Mouse (Mus musculus): ENCODE data around the gene Psma3. TPM values are rescaled to one million over a fixed set of nuclear protein-coding genes. Genes with fewer than 3 reads are reported as not detected.

The Psma3 gene
- polyA plus RNA-seq, 1 experiment from 2014 or later: 489 TPM

GRCm38 (mm10) chr12:70967581-70967980 is 6.8 kb upstream of the Psma3 start:
- H3K4me1 ChIP-seq (ENCODE audit: control insufficient read depth, insufficient read depth, low read length): peaks cover 5% of the 10 kb centered on the region
- peak overlapping the region; percentile 86 for H3K27ac ChIP-seq (ENCODE audit: low read length)
- no peak for ATAC-seq
- H3K36me3 ChIP-seq (ENCODE audit: control insufficient read depth, insufficient read depth, low read length): peaks cover 10% of the 10 kb centered on the region
- H3K4me3 ChIP-seq (ENCODE audit: low read depth, low read length): peak overlapping the region; percentile 54
- no peaks in the 10 kb centered on the region for H3K9me3 ChIP-seq (replicated peaks; ENCODE audit: control insufficient read depth, low read length, poor library complexity, severe bottlenecking)
- peak overlapping the region; percentile 63 for H3K4me2 ChIP-seq (ENCODE audit: low read length)
- H3K9ac ChIP-seq (ENCODE audit: low read depth, low read length): peak overlapping the region; percentile 70
- WGBS: 40% methylated on average over 8 of the region's 8 CpGs
- H3K27me3 ChIP-seq (ENCODE audit: control insufficient read depth, insufficient read depth, low read depth, low read length): no peaks in the 10 kb centered on the region

- Histone ChIP-seq H3K4me1 (ENCODE audit: control insufficient read depth, insufficient read depth, low read length) (peaks cover 5% of the 10 kb centered on the region), H3K9me3 (replicated peaks; ENCODE audit: control insufficient read depth, low read length, poor library complexity, severe bottlenecking) (no peaks in the 10 kb centered on the region), H3K9ac (ENCODE audit: low read depth, low read length) (peak overlapping the region; percentile 70), H3K27me3 (ENCODE audit: control insufficient read depth, insufficient read depth, low read depth, low read length) (no peaks in the 10 kb centered on the region), H3K4me2 (ENCODE audit: low read length) (peak overlapping the region; percentile 63), H3K4me3 (ENCODE audit: low read depth, low read length) (peak overlapping the region; percentile 54), H3K27ac (ENCODE audit: low read length) (peak overlapping the region; percentile 86), H3K36me3 (ENCODE audit: control insufficient read depth, insufficient read depth, low read length) (peaks cover 7% of the 10 kb centered on the region)
- WGBS: under 1% methylated on average over 35 of the region's 35 CpGs
- peak; percentile 81 for ATAC-seq
Measured at GRCm38 (mm10) chr12:70968141-70968790, 6.2 kb upstream of the Psma3 start.

- H3K36me3 ChIP-seq (ENCODE audit: control insufficient read depth, insufficient read depth, low read length): peaks cover 2% of the 10 kb centered on the region; the same call in 1 of the 2 replicates
- peak overlapping the region; percentile 63 for H3K4me2 ChIP-seq (ENCODE audit: low read length)
- H3K9ac ChIP-seq (ENCODE audit: low read depth, low read length): peak overlapping the region; percentile 70; the same call in 1 of the 2 replicates
- H3K4me3 ChIP-seq (ENCODE audit: low read depth, low read length): peak overlapping the region; percentile 54
- no peaks in the 10 kb centered on the region for H3K9me3 ChIP-seq (replicated peaks; ENCODE audit: control insufficient read depth, low read length, poor library complexity, severe bottlenecking)
- ATAC-seq: peak; percentile 77
- WGBS: 0% methylated on average over 15 of the region's 15 CpGs
- peak overlapping the region; percentile 86 for H3K27ac ChIP-seq (ENCODE audit: low read length)
- no peaks in the 10 kb centered on the region for H3K27me3 ChIP-seq (ENCODE audit: control insufficient read depth, insufficient read depth, low read depth, low read length)
- H3K4me1 ChIP-seq (ENCODE audit: control insufficient read depth, insufficient read depth, low read length): peaks cover 8% of the 10 kb centered on the region
Measured at GRCm38 (mm10) chr12:70968791-70969307, 5.6 kb upstream of the Psma3 start.

- WGBS: 4% methylated on average over 17 of the region's 17 CpGs
- ATAC-seq: peak; percentile 6; the same call in 1 of the 2 replicates
- no peaks in the 10 kb centered on the region for H3K36me3 ChIP-seq (ENCODE audit: control insufficient read depth, insufficient read depth, low read length)
- H3K4me2 ChIP-seq (ENCODE audit: low read length): peak overlapping the region; percentile 49
- H3K9me3 ChIP-seq (replicated peaks; ENCODE audit: control insufficient read depth, low read length, poor library complexity, severe bottlenecking): no peaks in the 10 kb centered on the region
- H3K4me1 ChIP-seq (ENCODE audit: control insufficient read depth, insufficient read depth, low read length): peaks cover 8% of the 10 kb centered on the region
- H3K9ac ChIP-seq (ENCODE audit: low read depth, low read length): no peak overlapping the region
- peak overlapping the region; percentile 37 for H3K4me3 ChIP-seq (ENCODE audit: low read depth, low read length)
- peak overlapping the region; percentile 80 for H3K27ac ChIP-seq (ENCODE audit: low read length)
- H3K27me3 ChIP-seq (ENCODE audit: control insufficient read depth, insufficient read depth, low read depth, low read length): no peaks in the 10 kb centered on the region
Measured at GRCm38 (mm10) chr12:70969485-70970184, 4.8 kb upstream of the Psma3 start.

- H3K4me1 ChIP-seq (ENCODE audit: control insufficient read depth, insufficient read depth, low read length): peaks cover 18% of the 10 kb centered on the region
- WGBS: 91% methylated on average over 4 of the region's 4 CpGs
- H3K4me3 ChIP-seq (ENCODE audit: low read depth, low read length): no peak overlapping the region; the same call in 1 of the 2 replicates
- 0 out of 2 replicates have a peak, but pooled peaks cover 3% of the 10 kb centered on the region for H3K36me3 ChIP-seq (ENCODE audit: control insufficient read depth, insufficient read depth, low read length)
- no peak overlapping the region for H3K27ac ChIP-seq (ENCODE audit: low read length)
- no peak for ATAC-seq
- H3K9ac ChIP-seq (ENCODE audit: low read depth, low read length): no peak overlapping the region
- no peaks in the 10 kb centered on the region for H3K27me3 ChIP-seq (ENCODE audit: control insufficient read depth, insufficient read depth, low read depth, low read length)
- no peaks in the 10 kb centered on the region for H3K9me3 ChIP-seq (replicated peaks; ENCODE audit: control insufficient read depth, low read length, poor library complexity, severe bottlenecking)
- peak overlapping the region; percentile 60 for H3K4me2 ChIP-seq (ENCODE audit: low read length)
Measured at GRCm38 (mm10) chr12:70973831-70974230, 590 bp upstream of the Psma3 start.

GRCm38 (mm10) chr12:70975406-70975805 is 985 bp downstream of the Psma3 start:
- Histone ChIP-seq H3K27ac (ENCODE audit: low read length) (peak overlapping the region; percentile 87), H3K4me2 (ENCODE audit: low read length) (peak overlapping the region; percentile 85), H3K36me3 (ENCODE audit: control insufficient read depth, insufficient read depth, low read length) (peaks cover 8% of the 10 kb centered on the region), H3K4me3 (ENCODE audit: low read depth, low read length) (peak overlapping the region; percentile 79), H3K27me3 (ENCODE audit: control insufficient read depth, insufficient read depth, low read depth, low read length) (no peaks in the 10 kb centered on the region), H3K4me1 (ENCODE audit: control insufficient read depth, insufficient read depth, low read length) (peaks cover 18% of the 10 kb centered on the region), H3K9me3 (replicated peaks; ENCODE audit: control insufficient read depth, low read length, poor library complexity, severe bottlenecking) (no peaks in the 10 kb centered on the region), H3K9ac (ENCODE audit: low read depth, low read length) (peak overlapping the region; percentile 93)
- ATAC-seq: no peak
- 28% methylated on average over 10 of the region's 10 CpGs for WGBS

GRCm38 (mm10) chr12:70975891-70976290 is 1.5 kb downstream of the Psma3 start:
- WGBS: 70% methylated on average over 3 of the region's 3 CpGs

GRCm38 (mm10) chr12:70978345-70978744 is 3.9 kb downstream of the Psma3 start:
- Histone ChIP-seq H3K36me3 (ENCODE audit: control insufficient read depth, insufficient read depth, low read length) (peaks cover 10% of the 10 kb centered on the region), H3K9me3 (replicated peaks; ENCODE audit: control insufficient read depth, low read length, poor library complexity, severe bottlenecking) (no peaks in the 10 kb centered on the region), H3K4me2 (ENCODE audit: low read length) (no peak overlapping the region), H3K4me1 (ENCODE audit: control insufficient read depth, insufficient read depth, low read length) (peaks cover 18% of the 10 kb centered on the region), H3K4me3 (ENCODE audit: low read depth, low read length) (no peak overlapping the region), H3K27ac (ENCODE audit: low read length) (no peak overlapping the region), H3K9ac (ENCODE audit: low read depth, low read length) (no peak overlapping the region), H3K27me3 (ENCODE audit: control insufficient read depth, insufficient read depth, low read depth, low read length) (no peaks in the 10 kb centered on the region)
- 92% methylated on average over 7 of the region's 7 CpGs for WGBS
- ATAC-seq: no peak

More at GRCm38 (mm10) chr12:70975891-70976290, 1.5 kb downstream of the Psma3 start:
- Histone ChIP-seq H3K9ac (ENCODE audit: low read depth, low read length) (peak overlapping the region; percentile 93; the same call in 1 of the 2 replicates), H3K36me3 (ENCODE audit: control insufficient read depth, insufficient read depth, low read length) (peaks cover 8% of the 10 kb centered on the region), H3K4me2 (ENCODE audit: low read length) (peak overlapping the region; percentile 85), H3K4me1 (ENCODE audit: control insufficient read depth, insufficient read depth, low read length) (peaks cover 18% of the 10 kb centered on the region), H3K27ac (ENCODE audit: low read length) (no peak overlapping the region), H3K27me3 (ENCODE audit: control insufficient read depth, insufficient read depth, low read depth, low read length) (no peaks in the 10 kb centered on the region), H3K9me3 (replicated peaks; ENCODE audit: control insufficient read depth, low read length, poor library complexity, severe bottlenecking) (no peaks in the 10 kb centered on the region), H3K4me3 (ENCODE audit: low read depth, low read length) (peak overlapping the region; percentile 79)
- no peak for ATAC-seq
